Comparison of ENCODE assay signal across 12 mouse cellular contexts in genomic region chr2:142882871-142883624, GRCm38 (mm10). TPM values are rescaled to one million over a fixed set of nuclear protein-coding genes. Genes with fewer than 3 reads are reported as not detected.
DNase-seq lines count a peak whose midpoint lies in the region; ATAC-seq lines count a peak whose summit lies in the region.
"Had no signal": no experiment of that assay in that cellular context is flagged by ENCODE, and none has a peak within 500 bp of the region (broad histone marks: within the 10 kb centered on the region; RNA-seq: fewer than 3 reads in every experiment).

No protein-coding gene starts in this region.

- H3K4me3 ChIP-seq in embryonic facial prominence, embryonic 11.5 days (ENCODE audit: low read depth, low read length), result no peak overlapping the region

- no peaks in the 10 kb centered on the region for H3K4me1 ChIP-seq in embryonic facial prominence, embryonic 11.5 days (ENCODE audit: control insufficient read depth, insufficient read depth, low read length)

- no peaks in the 10 kb centered on the region for H3K9me3 ChIP-seq in embryonic facial prominence, embryonic 11.5 days (replicated peaks; ENCODE audit: control insufficient read depth, low read length)

- no peak overlapping the region for H3K27ac ChIP-seq in embryonic facial prominence, embryonic 11.5 days (replicated peaks; ENCODE audit: low read depth, low read length)
- H3K27ac ChIP-seq: macrophage had no signal

- no peaks in the 10 kb centered on the region for H3K27me3 ChIP-seq in embryonic facial prominence, embryonic 11.5 days (ENCODE audit: control insufficient read depth, insufficient read depth, low read length)

- WGBS in embryonic facial prominence, embryonic 11.5 days, result 46% methylated on average over 7 of the region's 7 CpGs

- H3K4me2 ChIP-seq in embryonic facial prominence, embryonic 11.5 days (ENCODE audit: low read depth, low read length), result no peak overlapping the region

- H3K9ac ChIP-seq in embryonic facial prominence, embryonic 11.5 days (replicated peaks; ENCODE audit: low read length), result no peak overlapping the region

- peak; percentile 31 for DNase-seq in heart, adult 18-20 months
- DNase-seq in heart, adult 9 months (ENCODE audit: low spot score in 2 of 2), result no peak
- peak; percentile 78 for DNase-seq in brain, adult 2 months (ENCODE audit: low read depth, low spot score)
- peak; percentile 18 for DNase-seq in embryonic facial prominence, embryonic 11.5 days (ENCODE audit: low spot score)
- DNase-seq in kidney, postnatal 25 days, result peak; percentile 65 to 81
- no peak for DNase-seq in adrenal gland, postnatal 10 days
- DNase-seq in thymus, adult 18-20 months, result no peak
- DNase-seq: heart, postnatal 36 days; layer of hippocampus, adult 9-11 months; liver; right cerebral cortex, postnatal 25 days had no signal

- no peak for ATAC-seq in embryonic facial prominence, embryonic 11.5 days (replicated peaks; ENCODE audit: insufficient number of reproducible peaks, low FRiP score, low TSS enrichment, low read depth)

- no peaks in the 10 kb centered on the region for H3K36me3 ChIP-seq in embryonic facial prominence, embryonic 11.5 days (replicated peaks; ENCODE audit: control insufficient read depth, insufficient read depth, low read depth, low read length)

RNA-seq across cellular contexts. Expression of gene Kif16b, which starts 18.3 kb away (rescaled TPM):
- total RNA-seq in heart, adult 18-20 months (2021), result 10 to 100 TPM; 35.6 to 36.6 TPM
- 8.8 and 10.4 TPM in 2 replicates for polyA plus RNA-seq in embryonic facial prominence, embryonic 11.5 days (2014; fragmentation: Nextera tagmentation; extraction: Ambion mirVana)
- total RNA-seq in adrenal gland, postnatal 10 days (2021), result 10 to 100 TPM; 19.4 to 23.5 TPM

Comparison
In these comparisons a context has a peak if more than half of its experiments do, and no peak if none do; other contexts are left out.
1. DNase-seq: peak in heart, adult 18-20 months (2 of 2), brain, adult 2 months (single experiment), embryonic facial prominence, embryonic 11.5 days (single experiment) and kidney, postnatal 25 days (2 of 2); none in heart, adult 9 months (0 of 2), adrenal gland, postnatal 10 days (single experiment) and thymus, adult 18-20 months (0 of 2).